Mouse (Mus musculus): ENCODE measurements around the gene Pfkfb4.
A peak's percentile ranks its signal among the peaks of the same experiment; 100 is the strongest.

DNA sequence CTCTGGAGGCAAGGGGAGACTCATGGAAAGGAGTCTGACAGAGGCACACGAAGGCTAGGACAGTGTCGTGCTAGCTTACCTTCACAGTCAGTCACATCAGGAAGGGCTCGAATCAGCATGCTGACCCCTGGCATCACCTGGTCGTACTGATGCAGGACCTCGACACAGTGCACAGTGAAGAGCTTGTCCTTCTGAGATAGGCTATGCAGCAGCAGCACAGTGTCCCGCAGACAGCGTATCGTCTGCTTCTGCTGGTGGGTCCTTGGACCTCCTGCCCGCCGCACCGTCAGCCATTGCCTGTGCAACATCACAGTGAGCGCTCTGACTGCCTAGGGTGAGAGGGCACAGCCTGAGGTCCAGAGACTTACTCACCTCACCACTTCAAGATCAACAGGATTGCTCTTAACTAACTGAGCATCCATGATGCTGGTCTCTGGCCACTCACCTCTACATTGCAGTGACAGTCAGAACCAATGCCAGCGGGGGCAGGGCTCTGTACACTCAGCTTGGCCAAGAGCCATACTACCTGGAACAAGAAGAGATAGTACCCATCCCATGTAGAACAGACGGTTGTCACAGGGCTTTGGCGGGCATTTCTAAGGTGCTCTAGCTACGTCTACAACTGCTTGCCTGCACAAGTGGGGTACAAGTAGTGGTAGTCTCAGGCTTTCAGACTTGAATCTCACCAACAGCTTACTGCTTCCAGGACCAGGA, 68.8 kb downstream of the Pfkfb4 start:
- TF ChIP-seq POLR2A (IDR thresholded peaks at IDR 0.05; ENCODE audit: borderline replicate concordance, extremely low read depth, low read depth, low read length): no peak
- 0 out of 2 replicates have a peak, but pooled peaks have one; percentile 6 for TF ChIP-seq CTCF (IDR thresholded peaks at IDR 0.05; ENCODE audit: insufficient read depth, low read length)

Measured in lung, adult 2 months (tissue).